Mouse (Mus musculus) lung, adult 2 months (tissue): Measurements from ENCODE around the gene Ppp2r5c.

Source experiments
- CTCF ChIP-seq: fragments of 200-500 bp; IDR thresholded peaks from 2 replicates; pipeline ENCODE4 v1.5.1; 2011; ENCODE audit warnings: mild to moderate bottlenecking, low read length, control low read depth; ENCODE audit not compliant: insufficient read depth
- POLR2A ChIP-seq: fragments of 200-500 bp; IDR thresholded peaks from 2 replicates; pipeline ENCODE4 v1.6.1; 2011; ENCODE audit warnings: low read depth, mild to moderate bottlenecking, control low read depth, low read length, borderline replicate concordance; ENCODE audit errors: extremely low read depth

- TF ChIP-seq CTCF = no peak
- TF ChIP-seq POLR2A = no peak
Measured at GRCm38 (mm10) chr12:110540273-110540672, 93.4 kb downstream of the Ppp2r5c start.
